Mouse (Mus musculus) C2C12 (cell line): ENCODE results near the gene Dis3l. TPM values are rescaled to one million over a fixed set of nuclear protein-coding genes. Genes with fewer than 3 reads are reported as not detected.

Source experiments
- H3K27me3 ChIP-seq: one replicate; pipeline ENCODE4 v1.6.1; 2011; ENCODE audit not compliant: control insufficient read depth, insufficient read depth, insufficient read length
- H3K36me3 ChIP-seq: one replicate; pipeline ENCODE4 v1.6.1; 2011; ENCODE audit not compliant: control insufficient read depth, insufficient read depth
- H3K4me3 ChIP-seq: one replicate; pipeline ENCODE4 v1.5.1; 2011; ENCODE audit warnings: mild to moderate bottlenecking, control low read depth; ENCODE audit not compliant: poor library complexity, insufficient read depth, severe bottlenecking
- H3K79me2 ChIP-seq: one replicate; pipeline ENCODE4 v1.6.1; 2011; ENCODE audit not compliant: control insufficient read depth, insufficient read depth
- H3K79me3 ChIP-seq: one replicate; pipeline ENCODE4 v1.6.1; 2011; ENCODE audit warnings: low read depth, control low read depth
- H3ac ChIP-seq: one replicate; pipeline ENCODE3; 2011; ENCODE audit warnings: low read depth; ENCODE audit not compliant: control insufficient read depth, insufficient read length
- CEBPB ChIP-seq: IDR thresholded peaks from one replicate; pipeline ENCODE4 v1.6.1; 2011; ENCODE audit warnings: low read depth, mild to moderate bottlenecking, control low read depth, moderate library complexity
- CTCF ChIP-seq: IDR thresholded peaks from one replicate; pipeline ENCODE4 v1.5.1; 2011; ENCODE audit not compliant: control insufficient read depth, insufficient read depth, insufficient read length
- FOSL1 ChIP-seq: IDR thresholded peaks from one replicate; pipeline ENCODE4 v1.8.0; 2011; ENCODE audit warnings: mild to moderate bottlenecking, low read length; ENCODE audit not compliant: poor library complexity, insufficient read depth, severe bottlenecking
- MAX ChIP-seq: IDR thresholded peaks from one replicate; pipeline ENCODE4 v1.6.1; 2011; ENCODE audit warnings: mild to moderate bottlenecking, control low read depth
- MYOD1 ChIP-seq: IDR thresholded peaks from one replicate; pipeline ENCODE4 v1.6.1; 2011; ENCODE audit warnings: low read depth; ENCODE audit not compliant: control insufficient read depth, insufficient read length
- MYOG ChIP-seq: IDR thresholded peaks from one replicate; pipeline ENCODE4 v1.6.1; 2011; ENCODE audit not compliant: control insufficient read depth, insufficient read length; ENCODE audit errors: extremely low read depth
- USF1 ChIP-seq: IDR thresholded peaks from one replicate; pipeline ENCODE4 v1.6.1; 2011; ENCODE audit warnings: low read depth, mild to moderate bottlenecking, control low read depth, moderate library complexity
- polyA plus RNA-seq: library from polyadenylated mRNA; unstranded; fragments of >200 nt; fragmentation: generic; extraction: Trizol; gene quantifications from one replicate; pipeline ENCODE4 v1.2.1, GENCODE M21; 2012; ENCODE audit warnings: missing spikeins

Gene Dis3l
- polyA plus RNA-seq, 1 experiment = 13.8 TPM

- Histone ChIP-seq H3K27me3 (no peaks in the 10 kb centered on the region), H3K79me3 (peaks cover 20% of the 10 kb centered on the region), H3K4me3 (no peak overlapping the region), H3K79me2 (peaks cover 24% of the 10 kb centered on the region), H3ac (no peak overlapping the region), H3K36me3 (peaks cover 4% of the 10 kb centered on the region)
- no peak for TF ChIP-seq CEBPB
- TF ChIP-seq USF1 = no peak
- no peak for TF ChIP-seq MYOD1
- TF ChIP-seq CTCF = no peak
- TF ChIP-seq MAX = no peak
- TF ChIP-seq FOSL1 = no peak
These were observed 62.3 kb downstream of the Dis3l start for GRCm38 (mm10) chr9:64278665-64279310.

- Histone ChIP-seq H3K79me2 (peaks cover 13% of the 10 kb centered on the region), H3K4me3 (no peak overlapping the region), H3K27me3 (no peaks in the 10 kb centered on the region), H3ac (no peak overlapping the region), H3K36me3 (no peaks in the 10 kb centered on the region), H3K79me3 (peaks cover 9% of the 10 kb centered on the region)
- TF ChIP-seq FOSL1 (no peak), USF1 (no peak), CEBPB (no peak), MYOG (no peak), MAX (no peak), CTCF (no peak)
These were observed 63.4 kb downstream of the Dis3l start for GRCm38 (mm10) chr9:64277706-64278105.

- Histone ChIP-seq H3K27me3 (no peaks in the 10 kb centered on the region), H3K4me3 (no peak overlapping the region), H3K79me2 (no peaks in the 10 kb centered on the region), H3K36me3 (no peaks in the 10 kb centered on the region), H3ac (no peak overlapping the region), H3K79me3 (no peaks in the 10 kb centered on the region)
- TF ChIP-seq FOSL1 (no peak), MAX (no peak), CEBPB (no peak), MYOG (no peak), MYOD1 (no peak), CTCF (no peak), USF1 (no peak)
These were observed 66.2 kb downstream of the Dis3l start for GRCm38 (mm10) chr9:64274919-64275318.

GRCm38 (mm10) chr9:64274291-64274690, 66.8 kb downstream of the Dis3l start:
- TF ChIP-seq CEBPB (no peak), USF1 (no peak), CTCF (no peak), MYOD1 (no peak)
- no peaks in the 10 kb centered on the region for H3K79me2 ChIP-seq
- H3K79me3 ChIP-seq = no peaks in the 10 kb centered on the region
- H3K36me3 ChIP-seq = no peaks in the 10 kb centered on the region
- H3ac ChIP-seq = no peak overlapping the region
- no peaks in the 10 kb centered on the region for H3K27me3 ChIP-seq
- no peak overlapping the region for H3K4me3 ChIP-seq

DNA sequence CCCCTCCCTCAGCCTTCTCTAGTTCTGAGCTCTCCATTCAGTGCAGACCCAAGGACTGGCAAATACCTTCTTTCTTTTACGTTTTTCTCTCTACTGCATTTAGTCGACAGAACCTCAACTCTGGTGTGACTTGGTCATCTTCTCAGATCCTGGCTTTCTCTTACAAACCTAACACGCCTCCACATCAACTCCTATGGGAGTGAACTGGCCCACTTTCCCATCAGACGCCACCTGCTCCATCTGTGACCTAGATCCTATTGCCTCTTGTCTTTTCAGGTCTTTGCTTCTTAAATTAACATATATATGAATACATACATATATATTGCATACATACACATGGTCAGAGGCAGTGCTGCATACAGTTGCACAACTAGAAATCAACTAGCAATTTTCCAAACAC, 67.3 kb downstream of the Dis3l start:
- Histone ChIP-seq H3K79me3 (no peaks in the 10 kb centered on the region), H3K79me2 (no peaks in the 10 kb centered on the region), H3K27me3 (no peaks in the 10 kb centered on the region), H3K36me3 (no peaks in the 10 kb centered on the region), H3K4me3 (no peak overlapping the region), H3ac (no peak overlapping the region)
- no peak for TF ChIP-seq CEBPB
- no peak for TF ChIP-seq CTCF
- TF ChIP-seq MAX = no peak
- TF ChIP-seq USF1 = no peak
- TF ChIP-seq MYOD1 = no peak
- no peak for TF ChIP-seq MYOG
- TF ChIP-seq FOSL1 = no peak

DNA sequence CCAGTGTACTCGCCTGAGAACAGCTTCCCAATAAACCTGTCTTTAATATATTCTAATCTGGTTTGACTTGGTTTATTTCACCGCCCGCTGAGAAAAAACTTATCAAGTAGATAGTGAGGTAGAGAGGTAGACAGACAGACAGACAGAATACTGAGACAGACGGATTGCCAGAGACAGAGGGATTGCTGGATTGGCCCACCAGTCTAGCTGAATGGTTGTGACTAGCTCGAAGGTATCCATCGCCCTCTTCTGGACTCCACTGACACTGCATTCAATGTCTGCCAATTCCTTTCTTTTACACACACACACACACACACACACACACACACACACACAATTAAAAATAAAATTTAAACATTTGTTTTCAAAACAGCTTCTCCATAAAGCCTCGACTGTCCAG, 68.5 kb downstream of the Dis3l start:
- H3K27me3 ChIP-seq = no peaks in the 10 kb centered on the region
- H3K36me3 ChIP-seq = no peaks in the 10 kb centered on the region
- H3ac ChIP-seq = no peak overlapping the region
- no peaks in the 10 kb centered on the region for H3K79me2 ChIP-seq
- H3K79me3 ChIP-seq = no peaks in the 10 kb centered on the region
- no peak overlapping the region for H3K4me3 ChIP-seq
- TF ChIP-seq CTCF (peak; percentile 8), FOSL1 (no peak)
